Mouse (Mus musculus): Measurements from ENCODE around the gene Gm27021.

DNA sequence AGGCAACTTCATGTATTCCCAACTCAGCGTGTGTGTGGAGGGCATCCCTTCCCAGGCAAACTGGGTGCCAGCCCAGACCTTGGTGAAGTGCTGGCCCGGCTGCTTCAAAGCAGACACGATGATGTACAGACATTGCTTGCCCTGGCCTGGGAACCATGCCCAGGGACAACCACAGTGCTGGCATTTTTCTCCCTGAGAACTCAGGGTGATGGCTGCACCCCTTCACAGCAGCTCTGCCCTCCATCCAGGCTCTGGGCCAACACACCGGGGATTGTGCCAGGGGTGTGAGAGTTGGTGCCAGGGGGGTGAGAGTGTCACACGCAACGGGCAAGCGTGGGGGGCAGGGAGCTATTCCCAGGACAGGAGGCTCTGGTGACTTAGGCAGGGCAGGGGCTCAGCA is 23.2 kb downstream of the Gm27021 start:
- TF ChIP-seq CTCF (IDR thresholded peaks at IDR 0.05; ENCODE audit: insufficient read depth, low read depth, low read length): no peak
- TF ChIP-seq POLR2A (IDR thresholded peaks at IDR 0.05; ENCODE audit: insufficient read depth, low read depth, low read length): no peak

Measured in olfactory bulb, adult 2 months (tissue).